In genomic region chr13:93724206-93724605, GRCm38 (mm10) we compare ENCODE assay signal across 9 mouse cellular contexts. TPM values are rescaled to one million over a fixed set of nuclear protein-coding genes. Genes with fewer than 3 reads are reported as not detected.
DNase-seq lines count a peak whose midpoint lies in the region; ATAC-seq and TF ChIP-seq lines count a peak whose summit lies in the region.
"Had no signal": no experiment of that assay in that cellular context is flagged by ENCODE, and none has a peak within 500 bp of the region (broad histone marks: within the 10 kb centered on the region; RNA-seq: fewer than 3 reads in every experiment).

No protein-coding gene starts in this region.

- TF ChIP-seq CTCF in thymus, adult 2 months (IDR thresholded peaks at IDR 0.05; ENCODE audit: borderline replicate concordance, control insufficient read depth, extremely low read depth, insufficient read depth, low read length, poor library complexity) = no peak
- TF ChIP-seq CTCF in small intestine, adult 2 months (IDR thresholded peaks at IDR 0.05; ENCODE audit: extremely low read depth, insufficient read length, insufficient replicate concordance, low read depth, low read length) = peak; percentile 77; the same call in 1 of the 2 replicates

- no peak overlapping the region for H3K27ac ChIP-seq in hindbrain, embryonic 11.5 days (ENCODE audit: low read depth, low read length)
- H3K27ac ChIP-seq in hindbrain, embryonic 16.5 days (ENCODE audit: low read depth, low read length) = no peak overlapping the region
- no peak overlapping the region for H3K27ac ChIP-seq in thymus, adult 2 months (ENCODE audit: control insufficient read depth, insufficient read depth, low read length)
- no peak overlapping the region for H3K27ac ChIP-seq in small intestine, adult 2 months (ENCODE audit: insufficient read depth, low read depth, low read length)
- H3K27ac ChIP-seq: embryonic facial prominence, embryonic 12.5 days had no signal

- H3K36me3 ChIP-seq in hindbrain, embryonic 11.5 days (ENCODE audit: control insufficient read depth, insufficient read depth, low read length) = no peaks in the 10 kb centered on the region
- no peaks in the 10 kb centered on the region for H3K36me3 ChIP-seq in hindbrain, embryonic 16.5 days (ENCODE audit: control insufficient read depth, insufficient read depth, low read length)
- H3K36me3 ChIP-seq in thymus, adult 2 months (ENCODE audit: control insufficient read depth, insufficient read depth, low read length) = no peaks in the 10 kb centered on the region
- no peaks in the 10 kb centered on the region for H3K36me3 ChIP-seq in small intestine, adult 2 months (ENCODE audit: control insufficient read depth, insufficient read depth, low read length)
- H3K36me3 ChIP-seq: embryonic facial prominence, embryonic 12.5 days had no signal

- no peak for TF ChIP-seq POLR2A in thymus, adult 2 months (IDR thresholded peaks at IDR 0.05; ENCODE audit: control insufficient read depth, extremely low read depth, insufficient read depth, low read length, poor library complexity)
- no peak for TF ChIP-seq POLR2A in small intestine, adult 2 months (IDR thresholded peaks at IDR 0.05; ENCODE audit: low read depth, low read length)

- no peak overlapping the region for H3K9ac ChIP-seq in hindbrain, embryonic 11.5 days (ENCODE audit: low read depth, low read length)
- H3K9ac ChIP-seq in hindbrain, embryonic 16.5 days (ENCODE audit: low read depth, low read length) = no peak overlapping the region
- H3K9ac ChIP-seq: embryonic facial prominence, embryonic 12.5 days had no signal

- WGBS in hindbrain, embryonic 11.5 days = 30% methylated on average over 2 of the region's 2 CpGs
- WGBS in hindbrain, embryonic 16.5 days = 39% methylated on average over 2 of the region's 2 CpGs
- WGBS in thymus, adult 2 months = 14% methylated on average over 2 of the region's 2 CpGs
- WGBS in small intestine, adult 2 months = 6% methylated on average over 2 of the region's 2 CpGs

- no peaks in the 10 kb centered on the region for H3K27me3 ChIP-seq in hindbrain, embryonic 11.5 days (ENCODE audit: control insufficient read depth, insufficient read depth, low read length)
- H3K27me3 ChIP-seq in hindbrain, embryonic 16.5 days (replicated peaks; ENCODE audit: control insufficient read depth, insufficient read depth, low read length) = no peaks in the 10 kb centered on the region
- no peaks in the 10 kb centered on the region for H3K27me3 ChIP-seq in thymus, adult 2 months (ENCODE audit: control insufficient read depth, insufficient read depth, low read length)
- H3K27me3 ChIP-seq in small intestine, adult 2 months (ENCODE audit: control insufficient read depth, insufficient read depth, low read length) = no peaks in the 10 kb centered on the region
- H3K27me3 ChIP-seq: embryonic facial prominence, embryonic 12.5 days had no signal

- H3K9me3 ChIP-seq in hindbrain, embryonic 11.5 days (ENCODE audit: control insufficient read depth, low read length) = no peaks in the 10 kb centered on the region
- no peaks in the 10 kb centered on the region for H3K9me3 ChIP-seq in hindbrain, embryonic 16.5 days (ENCODE audit: control insufficient read depth, low read length)
- H3K9me3 ChIP-seq: embryonic facial prominence, embryonic 12.5 days had no signal

- no peak overlapping the region for H3K4me3 ChIP-seq in hindbrain, embryonic 11.5 days (ENCODE audit: low read depth, low read length)
- H3K4me3 ChIP-seq in hindbrain, embryonic 16.5 days (ENCODE audit: low read length) = no peak overlapping the region
- no peak overlapping the region for H3K4me3 ChIP-seq in thymus, adult 2 months (ENCODE audit: control insufficient read depth, insufficient read depth, low read length)
- no peak overlapping the region for H3K4me3 ChIP-seq in small intestine, adult 2 months (ENCODE audit: low read depth, low read length)
- H3K4me3 ChIP-seq: embryonic facial prominence, embryonic 12.5 days had no signal

- DNase-seq in hindbrain, embryonic 11.5 days (ENCODE audit: low spot score) = peak; percentile 35
- DNase-seq in thymus, adult 2 months = peak; percentile 21
- no peak for DNase-seq in thymus, adult 18-20 months
- DNase-seq in cerebellum, postnatal 25 days = peak; percentile 29 to 62
- DNase-seq in spleen, postnatal 4 days (ENCODE audit: low spot score in 2 of 2) = no peak
- no peak for DNase-seq in kidney, adult 9 months

- ATAC-seq in hindbrain, embryonic 11.5 days (ENCODE audit: low FRiP score) = no peak
- ATAC-seq in hindbrain, embryonic 16.5 days = no peak

- H3K4me2 ChIP-seq in hindbrain, embryonic 11.5 days (replicated peaks; ENCODE audit: low read depth, low read length) = no peak overlapping the region
- H3K4me2 ChIP-seq in hindbrain, embryonic 16.5 days (ENCODE audit: low read length) = no peak overlapping the region
- H3K4me2 ChIP-seq: embryonic facial prominence, embryonic 12.5 days had no signal

- H3K4me1 ChIP-seq in hindbrain, embryonic 11.5 days (replicated peaks; ENCODE audit: control insufficient read depth, insufficient read depth, low read length) = no peaks in the 10 kb centered on the region
- H3K4me1 ChIP-seq in hindbrain, embryonic 16.5 days (ENCODE audit: control insufficient read depth, insufficient read depth, low read depth, low read length) = no peaks in the 10 kb centered on the region
- peaks cover 4% of the 10 kb centered on the region for H3K4me1 ChIP-seq in thymus, adult 2 months (replicated peaks; ENCODE audit: control insufficient read depth, insufficient read depth, low read length)
- no peaks in the 10 kb centered on the region for H3K4me1 ChIP-seq in small intestine, adult 2 months (ENCODE audit: control insufficient read depth, insufficient read depth, insufficient read length, low read length)
- H3K4me1 ChIP-seq: embryonic facial prominence, embryonic 12.5 days had no signal

RNA-seq across cellular contexts. Expression of gene Arsb, which starts 47.2 kb away (rescaled TPM):
- polyA plus RNA-seq in hindbrain, embryonic 11.5 days (2014; fragmentation: Nextera tagmentation; extraction: Ambion mirVana) = 6.4 and 7.0 TPM in 2 replicates
- 12.1 and 14.1 TPM in 2 replicates for polyA plus RNA-seq in hindbrain, embryonic 16.5 days (2015; fragmentation: Nextera tagmentation; extraction: Ambion mirVana)
- polyA plus RNA-seq in thymus, adult 2 months (2012; rRNA removed) = 17.9 and 19.1 TPM in 2 replicates
- 6.3 and 6.7 TPM in 2 replicates for polyA plus RNA-seq in small intestine, adult 2 months (2012; rRNA removed)

RNA-seq across cellular contexts. Expression of gene Dmgdh, which starts 50.0 kb away (rescaled TPM):
- 0.17 and 0.24 TPM in 2 replicates for polyA plus RNA-seq in hindbrain, embryonic 11.5 days (2014; fragmentation: Nextera tagmentation; extraction: Ambion mirVana)
- 0.24 and 0.42 TPM in 2 replicates for polyA plus RNA-seq in hindbrain, embryonic 16.5 days (2015; fragmentation: Nextera tagmentation; extraction: Ambion mirVana)
- polyA plus RNA-seq in thymus, adult 2 months (2012; rRNA removed) = 0.04 and 0.23 TPM in 2 replicates
- 0.04 TPM in 1 of 2 replicates, not detected in the other for polyA plus RNA-seq in small intestine, adult 2 months (2012; rRNA removed)

RNA-seq across cellular contexts. Expression of gene Bhmt2, which starts 50.1 kb away (rescaled TPM):
- polyA plus RNA-seq in hindbrain, embryonic 11.5 days (2014; fragmentation: Nextera tagmentation; extraction: Ambion mirVana) = 0.11 TPM in 1 of 2 replicates, not detected in the other
- polyA plus RNA-seq in hindbrain, embryonic 16.5 days (2015; fragmentation: Nextera tagmentation; extraction: Ambion mirVana) = 0.07 and 0.11 TPM in 2 replicates
- polyA plus RNA-seq in thymus, adult 2 months (2012; rRNA removed) = 0.27 TPM in 1 of 2 replicates, not detected in the other
- polyA plus RNA-seq in small intestine, adult 2 months (2012; rRNA removed) = 0.19 TPM in 1 of 2 replicates, not detected in the other
- polyA plus RNA-seq: embryonic facial prominence, embryonic 12.5 days had no signal

Comparison
In these comparisons a context has a peak if more than half of its experiments do, and no peak if none do; other contexts are left out.
1. DNase-seq: peak in hindbrain, embryonic 11.5 days (single experiment), thymus, adult 2 months (single experiment) and cerebellum, postnatal 25 days (2 of 2); none in thymus, adult 18-20 months (0 of 2), spleen, postnatal 4 days (0 of 2) and kidney, adult 9 months (single experiment).